Mouse (Mus musculus) MEL (cell line): ENCODE results near the gene Atp2a3. TPM values are rescaled to one million over a fixed set of nuclear protein-coding genes. Genes with fewer than 3 reads are reported as not detected.
A peak's percentile ranks its signal among the peaks of the same experiment; 100 is the strongest.

Source experiments
- DNase-seq: peaks from one replicate; pipeline ENCODE4 v3.0.0; 2011; ENCODE audit warnings: low read depth, low spot score
- H3K27ac ChIP-seq: 2 replicates; pipeline ENCODE4 v1.5.1; 2012; ENCODE audit warnings: low read depth, mild to moderate bottlenecking, control low read depth, low read length, moderate library complexity; ENCODE audit not compliant: control insufficient read depth
- H3K27me3 ChIP-seq, 2 experiments: fragments of 150-350 bp in 1 of 2; sonication (generic) in 1 of 2; 2 replicates each; pipeline ENCODE4 v1.6.1; 2012; ENCODE audit warnings: low read length in 2 of 2, mild to moderate bottlenecking in 2 of 2, improper control_type of control experiment in 1 of 2, moderate library complexity in 1 of 2; ENCODE audit not compliant: insufficient read depth in 2 of 2, control insufficient read depth in 1 of 2
- H3K36me3 ChIP-seq, 2 experiments: 2 replicates each; pipeline ENCODE4 v1.6.1; 2012 to 2014; ENCODE audit warnings: low read length in 2 of 2, improper control_type of control experiment in 1 of 2, inconsistent platforms in 1 of 2, mild to moderate bottlenecking in 1 of 2; ENCODE audit not compliant: insufficient read depth in 2 of 2, control insufficient read depth in 1 of 2
- H3K4me1 ChIP-seq, 2 experiments: fragments of 150-350 bp in 1 of 2; sonication (generic) in 1 of 2; 2 replicates each; pipeline ENCODE4 v1.6.1; 2012; ENCODE audit warnings: low read length in 2 of 2, improper control_type of control experiment in 1 of 2, mild to moderate bottlenecking in 1 of 2; ENCODE audit not compliant: insufficient read depth in 2 of 2, control insufficient read depth in 1 of 2
- H3K4me3 ChIP-seq, 2 experiments: fragments of 150-350 bp in 1 of 2; sonication (generic) in 1 of 2; 2 replicates each; pipeline ENCODE4 v1.5.1; 2012; ENCODE audit warnings: low read depth in 2 of 2, low read length in 2 of 2, mild to moderate bottlenecking in 2 of 2, moderate library complexity in 2 of 2, control low read depth in 1 of 2, improper control_type of control experiment in 1 of 2; ENCODE audit not compliant: control insufficient read depth in 1 of 2, insufficient read depth in 1 of 2
- H3K79me2 ChIP-seq: 2 replicates; pipeline ENCODE4 v1.6.1; 2012; ENCODE audit warnings: mild to moderate bottlenecking, low read length, moderate library complexity; ENCODE audit not compliant: control insufficient read depth, poor library complexity, insufficient read depth
- H3K9ac ChIP-seq: 2 replicates; pipeline ENCODE4 v1.6.1; 2012; ENCODE audit warnings: low read depth, mild to moderate bottlenecking, control low read depth, low read length, moderate library complexity; ENCODE audit not compliant: control insufficient read depth, poor library complexity, severe bottlenecking
- H3K9me3 ChIP-seq: fragments of 150-350 bp; sonication (generic); replicated peaks from 2 replicates; pipeline ENCODE4 v1.6.1; 2012; ENCODE audit warnings: mild to moderate bottlenecking, low read length, improper control_type of control experiment, moderate library complexity; ENCODE audit not compliant: insufficient read depth
- CHD1 ChIP-seq: IDR thresholded peaks from 2 replicates; pipeline ENCODE4 v1.6.1; 2012; ENCODE audit warnings: low read depth, mild to moderate bottlenecking, inconsistent platforms, low read length, improper control_type of control experiment
- ELF1 ChIP-seq: IDR thresholded peaks from 2 replicates; pipeline ENCODE4 v1.6.1; 2014; ENCODE audit warnings: low read depth, mild to moderate bottlenecking, inconsistent platforms, low read length, improper control_type of control experiment, moderate library complexity
- EP300 ChIP-seq, 2 experiments: IDR thresholded peaks; 2 replicates each; pipeline ENCODE4 v1.6.1; 2011; ENCODE audit warnings: improper control_type of control experiment in 2 of 2, low read length in 2 of 2, low read depth in 1 of 2, mild to moderate bottlenecking in 1 of 2
- ETS1 ChIP-seq: IDR thresholded peaks from 2 replicates; pipeline ENCODE4 v1.6.1; 2012; ENCODE audit warnings: low read depth, mild to moderate bottlenecking, inconsistent platforms, low read length, improper control_type of control experiment, moderate library complexity
- HCFC1 ChIP-seq: IDR thresholded peaks from 2 replicates; pipeline ENCODE4 v1.6.1; 2012; ENCODE audit warnings: low read depth, mild to moderate bottlenecking, inconsistent platforms, low read length, improper control_type of control experiment, moderate library complexity
- JUND ChIP-seq: IDR thresholded peaks from 2 replicates; pipeline ENCODE4 v1.6.1; 2011; ENCODE audit warnings: low read depth, mild to moderate bottlenecking, improper control_type of control experiment, low read length
- MAFK ChIP-seq: IDR thresholded peaks from 2 replicates; pipeline ENCODE4 v1.6.1; 2011; ENCODE audit warnings: low read depth, mild to moderate bottlenecking, low read length, improper control_type of control experiment, borderline replicate concordance
- MAX ChIP-seq: IDR thresholded peaks from 2 replicates; pipeline ENCODE4 v1.6.1; 2011; ENCODE audit warnings: low read length, improper control_type of control experiment
- MAZ ChIP-seq: IDR thresholded peaks from 2 replicates; pipeline ENCODE4 v1.6.1; 2012; ENCODE audit warnings: low read depth, mild to moderate bottlenecking, inconsistent platforms, low read length, improper control_type of control experiment
- MEF2A ChIP-seq: IDR thresholded peaks from 2 replicates; pipeline ENCODE4 v1.6.1; 2014; ENCODE audit warnings: low read depth, mild to moderate bottlenecking, inconsistent platforms, low read length, improper control_type of control experiment; ENCODE audit not compliant: poor library complexity, insufficient replicate concordance, severe bottlenecking; ENCODE audit errors: extremely low read depth
- MXI1 ChIP-seq: IDR thresholded peaks from 2 replicates; pipeline ENCODE4 v1.6.1; 2011; ENCODE audit warnings: mild to moderate bottlenecking, low read depth, low read length, improper control_type of control experiment
- MYB ChIP-seq: IDR thresholded peaks from 2 replicates; pipeline ENCODE4 v1.6.1; 2011; ENCODE audit warnings: mild to moderate bottlenecking, low read depth, low read length, improper control_type of control experiment
- MYC ChIP-seq: IDR thresholded peaks from 2 replicates; pipeline ENCODE4 v1.6.1; 2011; ENCODE audit warnings: low read depth, mild to moderate bottlenecking, low read length, improper control_type of control experiment, moderate library complexity
- NELFE ChIP-seq: IDR thresholded peaks from 2 replicates; pipeline ENCODE4 v1.6.1; 2011; ENCODE audit warnings: low read depth, low read length, improper control_type of control experiment
- POLR2A ChIP-seq, 2 experiments: IDR thresholded peaks; 2 replicates each; pipeline ENCODE4 v1.6.1; 2011 to 2012; ENCODE audit warnings: low read length in 2 of 2, mild to moderate bottlenecking in 2 of 2, control low read depth in 1 of 2, improper control_type of control experiment in 1 of 2, low read depth in 1 of 2, moderate library complexity in 1 of 2; ENCODE audit not compliant: control insufficient read depth in 1 of 2, insufficient read depth in 1 of 2, poor library complexity in 1 of 2
- RCOR1 ChIP-seq: IDR thresholded peaks from 2 replicates; pipeline ENCODE4 v1.6.1; 2012; ENCODE audit warnings: low read depth, mild to moderate bottlenecking, inconsistent platforms, low read length, improper control_type of control experiment
- SIN3A ChIP-seq: IDR thresholded peaks from 2 replicates; pipeline ENCODE4 v1.6.1; 2012; ENCODE audit warnings: low read length, improper control_type of control experiment, inconsistent platforms
- TCF12 ChIP-seq: IDR thresholded peaks from 2 replicates; pipeline ENCODE4 v1.6.1; 2014; ENCODE audit warnings: low read depth, mild to moderate bottlenecking, inconsistent platforms, low read length, improper control_type of control experiment, moderate library complexity
- UBTF ChIP-seq: IDR thresholded peaks from 2 replicates; pipeline ENCODE4 v1.6.1; 2012; ENCODE audit warnings: low read depth, mild to moderate bottlenecking, inconsistent platforms, low read length, improper control_type of control experiment, moderate library complexity, borderline replicate concordance; ENCODE audit not compliant: insufficient read depth
- USF1 ChIP-seq: IDR thresholded peaks from 2 replicates; pipeline ENCODE4 v1.6.1; 2014; ENCODE audit warnings: low read depth, mild to moderate bottlenecking, inconsistent platforms, low read length, improper control_type of control experiment, moderate library complexity
- ZC3H11A ChIP-seq: IDR thresholded peaks from 2 replicates; pipeline ENCODE4 v1.6.1; 2012; ENCODE audit warnings: low read depth, mild to moderate bottlenecking, inconsistent platforms, low read length, improper control_type of control experiment
- ZKSCAN1 ChIP-seq: IDR thresholded peaks from 2 replicates; pipeline ENCODE4 v1.6.1; 2012; ENCODE audit warnings: low read depth, mild to moderate bottlenecking, inconsistent platforms, low read length, improper control_type of control experiment, moderate library complexity
- polyA plus RNA-seq, 2 experiments: library from polyadenylated mRNA; stranded (reverse) in 1 of 2; unstranded in 1 of 2; fragments of >175 nt in 1 of 2; fragments of >200 nt in 1 of 2; gene quantifications; 2 replicates each; pipeline versions ENCODE4 v1.2.1 to v1.2.4; 2012; ENCODE audit warnings: low replicate concordance in 2 of 2, low read depth in 1 of 2; ENCODE audit not compliant: insufficient read length in 2 of 2, insufficient read depth in 1 of 2, missing spikeins in 1 of 2
- total RNA-seq: library from RNA; depleted of rRNA; stranded (reverse); fragments of 300-350 nt; gene quantifications from 2 replicates; pipeline ENCODE4 v1.2.3, GENCODE M21; 2012

The Atp2a3 gene
- total and polyA plus RNA-seq, 3 experiments = 10.7 to 49.9 TPM; not detected in 1

- H3K4me3 ChIP-seq = no peak overlapping the region
These were observed 62.9 kb downstream of the Atp2a3 start for GRCm38 (mm10) chr11:73023827-73024226.

DNA sequence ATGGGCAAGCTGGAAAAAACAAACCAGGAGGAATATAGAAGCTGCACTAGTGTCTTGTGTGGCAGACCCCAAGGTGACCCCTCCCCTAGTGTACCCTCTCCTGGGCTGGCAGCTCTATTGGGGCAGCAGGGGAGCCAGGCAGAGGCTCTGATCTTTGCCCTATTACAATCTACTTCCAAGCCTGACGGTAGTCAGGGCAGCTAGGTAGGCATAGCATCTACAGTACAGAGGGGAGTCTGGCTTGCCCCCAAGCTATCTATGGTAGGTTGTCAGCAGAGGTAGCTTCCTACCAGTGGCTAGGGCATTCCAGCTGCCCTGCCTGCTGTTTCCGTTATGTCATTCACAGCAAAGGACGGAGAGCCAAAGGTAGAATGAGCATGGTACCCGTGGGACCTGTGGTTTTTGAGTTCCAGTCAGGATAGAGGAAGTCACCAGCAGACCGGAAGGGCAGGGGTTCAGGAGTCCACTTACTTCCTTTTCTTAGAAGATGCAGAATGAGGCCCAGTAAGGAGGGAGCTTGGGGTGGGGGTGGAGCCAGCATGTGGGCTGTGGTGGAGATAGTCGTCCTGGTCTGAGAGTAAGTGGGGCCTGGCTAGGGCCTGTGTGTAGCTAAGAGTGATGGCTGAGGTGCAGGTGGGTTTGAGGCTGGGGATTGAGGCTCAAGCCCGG, 63.4 kb downstream of the Atp2a3 start:
- H3K36me3 ChIP-seq = peaks cover 0 to 6% of the 10 kb centered on the region in 2 experiments; a peak in 2 of 4 replicates
- peak; percentile 67; the same call in 1 of the 2 replicates for TF ChIP-seq MYC
- TF ChIP-seq POLR2A (IDR thresholded peaks at IDR 0.05; ENCODE audit: control insufficient read depth in 1 of 2, insufficient read depth in 1 of 2, low read depth in 1 of 2, low read length in 2 of 2, poor library complexity in 1 of 2) = peak; percentile 61 to 64; a peak in 3 of 4 replicates
- TF ChIP-seq MAZ = 0 out of 2 replicates have a peak, but pooled peaks have one; percentile 47
- peak; percentile 16; the same call in 1 of the 2 replicates for TF ChIP-seq TCF12
- peak; percentile 51; the same call in 1 of the 2 replicates for TF ChIP-seq RCOR1
- TF ChIP-seq HCFC1 = peak; percentile 50; the same call in 1 of the 2 replicates
- TF ChIP-seq CHD1 = no peak
- TF ChIP-seq MAX = 0 out of 2 replicates have a peak, but pooled peaks have one; percentile 49
- 0 out of 2 replicates have a peak, but pooled peaks have one; percentile 40 for TF ChIP-seq MXI1
- TF ChIP-seq SIN3A = peak; percentile 66
- 0 out of 2 replicates have a peak, but pooled peaks have one; percentile 16 for TF ChIP-seq USF1
- TF ChIP-seq EP300 (IDR thresholded peaks at IDR 0.05; ENCODE audit: low read depth in 1 of 2, low read length in 2 of 2) = peak; percentile 60 to 70
- no peak for TF ChIP-seq MAFK
- TF ChIP-seq ZKSCAN1 = no peak
- no peak for TF ChIP-seq MYB
- no peak for TF ChIP-seq MEF2A
- TF ChIP-seq ETS1 = peak; percentile 52; the same call in 1 of the 2 replicates
- peak; percentile 70 for TF ChIP-seq ELF1
- peak; percentile 38; the same call in 1 of the 2 replicates for TF ChIP-seq NELFE
- H3K27ac ChIP-seq = peak overlapping the region; percentile 30
- H3K4me3 ChIP-seq = peak overlapping the region; percentile 14 to 30; a peak in 3 of 4 replicates
- H3K79me2 ChIP-seq = no peaks in the 10 kb centered on the region
- peaks cover 2 to 16% of the 10 kb centered on the region in 2 experiments; a peak in 3 of 4 replicates for H3K4me1 ChIP-seq
- no peaks in the 10 kb centered on the region for H3K9me3 ChIP-seq
- H3K27me3 ChIP-seq = no peaks in the 10 kb centered on the region
- H3K9ac ChIP-seq = peak overlapping the region; percentile 46
- DNase-seq = peak; percentile 92

More at GRCm38 (mm10) chr11:73023827-73024226, 62.9 kb downstream of the Atp2a3 start:
- Histone ChIP-seq H3K27me3 (no peaks in the 10 kb centered on the region), H3K79me2 (no peaks in the 10 kb centered on the region), H3K4me1 (peaks cover 2 to 16% of the 10 kb centered on the region in 2 experiments; a peak in 3 of 4 replicates), H3K9me3 (no peaks in the 10 kb centered on the region), H3K36me3 (peaks cover 0 to 6% of the 10 kb centered on the region in 2 experiments; a peak in 2 of 4 replicates), H3K27ac (peak overlapping the region; percentile 22; the same call in 1 of the 2 replicates), H3K9ac (no peak overlapping the region)
- TF ChIP-seq JUND = no peak
- no peak for TF ChIP-seq ZC3H11A
- TF ChIP-seq MAFK = no peak
- 0 out of 2 replicates have a peak, but pooled peaks have one; percentile 6 for TF ChIP-seq NELFE
- no peak for TF ChIP-seq UBTF
- no peak for TF ChIP-seq MYC
- no peak for TF ChIP-seq ELF1
- DNase-seq = peak; percentile 17
